Mouse (Mus musculus): Measurements from ENCODE around the gene Hpn.

DNA sequence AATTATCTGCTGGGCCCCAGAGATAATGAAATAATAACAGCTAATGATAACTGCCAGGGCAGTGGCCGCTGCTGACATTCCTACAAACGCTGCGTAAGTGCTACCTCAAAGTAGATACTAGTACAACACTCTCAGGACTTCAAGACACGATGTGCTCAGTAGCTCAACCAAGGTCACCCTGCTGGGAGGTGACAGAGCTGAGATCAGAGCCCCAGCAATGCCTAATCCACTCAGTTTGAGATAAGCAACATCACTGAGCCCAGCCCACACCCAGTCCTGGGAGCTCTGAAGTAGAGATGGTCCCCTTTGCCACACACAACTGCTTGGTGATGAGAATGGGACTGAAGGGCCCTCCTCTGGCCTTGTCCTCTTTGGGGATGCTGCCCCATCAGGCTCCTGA, 25.2 kb upstream of the Hpn start:
- TF ChIP-seq CTCF (IDR thresholded peaks at IDR 0.05; ENCODE audit: low read depth, low read length) (no peak), GATA1 (IDR thresholded peaks at IDR 0.05; ENCODE audit: borderline replicate concordance, low read length) (no peak), GATA2 (IDR thresholded peaks at IDR 0.05; ENCODE audit: borderline replicate concordance, low read depth, low read length) (no peak)

Data from G1E (cell line).